Mouse (Mus musculus) limb, embryonic 14.5 days (tissue): Measurements from ENCODE around the gene Ccr5. TPM values are rescaled to one million over a fixed set of nuclear protein-coding genes. Genes with fewer than 3 reads are reported as not detected.
"Not testable (repeated sequence)": the region's sequence is repeated elsewhere in the genome, so short reads cannot be mapped to it uniquely, and the experiment has no call there.

Source experiments
- ATAC-seq: fragments of 200-750 bp; cut with Nextera tagmentation; 2 replicates; pipeline ENCODE4 v1.8.0; 2017; ENCODE audit warnings: low read depth, moderate number of reproducible peaks, moderate TSS enrichment; ENCODE audit not compliant: low FRiP score
- DNase-seq: peaks from one replicate; pipeline ENCODE4 v3.0.0-alpha.2; 2015; ENCODE audit warnings: low spot score
- H3K27ac ChIP-seq: fragments of 300-500 bp; sonication (generic); replicated peaks from 2 replicates; pipeline ENCODE4 v1.5.1; 2014; ENCODE audit warnings: low read depth, mild to moderate bottlenecking, low read length, moderate library complexity, mixed read lengths
- H3K27me3 ChIP-seq: fragments of 300-500 bp; sonication (generic); 2 replicates; pipeline ENCODE4 v1.6.1; 2014; ENCODE audit warnings: low read length, mixed read lengths; ENCODE audit not compliant: control insufficient read depth, insufficient read depth
- H3K36me3 ChIP-seq: fragments of 300-500 bp; sonication (generic); 2 replicates; pipeline ENCODE4 v1.6.1; 2014; ENCODE audit warnings: mild to moderate bottlenecking, low read length, moderate library complexity, mixed read lengths; ENCODE audit not compliant: control insufficient read depth, insufficient read depth
- H3K4me1 ChIP-seq: fragments of 300-500 bp; sonication (generic); 2 replicates; pipeline ENCODE4 v1.6.1; 2014; ENCODE audit warnings: antibody characterized with exemption, low read length, mixed read lengths; ENCODE audit not compliant: control insufficient read depth, insufficient read depth
- H3K4me2 ChIP-seq: fragments of 300-500 bp; sonication (generic); replicated peaks from 2 replicates; pipeline ENCODE4 v1.6.1; 2014; ENCODE audit warnings: low read depth, mild to moderate bottlenecking, low read length, moderate library complexity; ENCODE audit not compliant: severe bottlenecking
- H3K4me3 ChIP-seq: fragments of 300-500 bp; sonication (generic); replicated peaks from 2 replicates; pipeline ENCODE4 v1.5.1; 2014; ENCODE audit warnings: low read length
- H3K9ac ChIP-seq: fragments of 300-500 bp; sonication (generic); 2 replicates; pipeline ENCODE4 v1.6.1; 2014; ENCODE audit warnings: mild to moderate bottlenecking, low read depth, low read length, moderate library complexity; ENCODE audit not compliant: severe bottlenecking
- H3K9me3 ChIP-seq: fragments of 300-500 bp; sonication (generic); 2 replicates; pipeline ENCODE4 v1.6.1; 2016; ENCODE audit warnings: low read length; ENCODE audit not compliant: control insufficient read depth
- POLR2A ChIP-seq: fragments of 200-500 bp; IDR thresholded peaks from 2 replicates; pipeline ENCODE4 v1.8.0; 2012; ENCODE audit warnings: inconsistent platforms, mild to moderate bottlenecking, moderate library complexity, borderline replicate concordance; ENCODE audit not compliant: insufficient read depth, insufficient read length; ENCODE audit errors: extremely low read depth
- WGBS: fragments of 180-500 bp; shearing (Covaris S2); extraction: QIAGEN DNeasy Blood & Tissue Kit; methylation state at CpG from one replicate; pipeline ENCODE4 v1.1.7; 2014; 5-methylcytosine and 5-hydroxymethylcytosine counted together
- polyA plus RNA-seq, 2 experiments: library from polyadenylated mRNA; depleted of rRNA in 1 of 2; stranded (reverse) in 1 of 2; unstranded in 1 of 2; fragments of >200 nt; fragmentation: Nextera tagmentation in 1 of 2; extraction: Ambion mirVana in 1 of 2; gene quantifications; 2 replicates each; pipeline versions ENCODE4 v1.2.1 to v1.2.3; 2012 to 2014

Gene Ccr5
- polyA plus RNA-seq (2012; rRNA removed) (1.4 and 1.5 TPM in 2 replicates), polyA plus RNA-seq (2014; fragmentation: Nextera tagmentation; extraction: Ambion mirVana) (1.0 and 1.3 TPM in 2 replicates)

DNA sequence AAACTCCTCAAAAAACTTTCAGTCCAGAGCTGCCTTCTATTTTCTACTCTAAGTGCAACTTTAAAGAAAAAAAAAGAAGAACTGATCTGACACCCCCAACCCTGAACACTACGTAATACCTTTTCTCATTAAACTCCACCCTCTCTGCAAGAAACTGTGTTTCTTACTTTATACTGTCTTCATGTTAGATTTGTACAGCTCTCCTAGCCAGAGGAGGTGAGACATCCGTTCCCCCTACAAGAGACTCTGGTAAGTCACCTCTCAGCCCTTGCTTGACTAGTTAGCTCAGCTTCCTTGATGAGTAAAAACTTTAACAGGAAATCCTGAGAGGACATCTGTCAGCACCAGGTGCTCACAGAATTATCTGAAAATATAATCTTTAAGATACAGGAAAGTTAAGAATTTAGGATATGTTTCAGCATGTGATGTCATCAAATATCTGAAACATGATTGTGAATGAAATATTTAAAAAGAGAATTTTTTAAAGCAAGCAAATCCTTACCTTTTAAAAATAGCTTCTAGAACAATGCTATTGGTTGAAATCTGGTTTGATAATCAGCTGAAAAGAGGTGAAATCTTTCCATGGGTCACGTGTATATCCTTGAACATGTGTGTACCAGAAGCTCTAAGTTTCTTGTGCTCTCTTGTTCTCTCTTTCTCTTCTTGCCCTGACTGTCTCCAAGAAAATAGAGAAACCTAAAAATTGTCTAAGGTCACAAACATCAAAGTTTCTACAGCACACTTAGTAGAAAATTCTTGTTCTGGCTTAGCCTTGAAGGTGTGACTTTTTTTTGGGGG is at the start of gene Ccr5:
TSS of gene Ccr5 (plus strand) at position 157 of the 798 bp plus-strand sequence.
- Histone ChIP-seq H3K4me3 (no peak within 1 kb of the TSS), H3K36me3 (no peaks in the 10 kb centered on the region), H3K27ac (no peak within 1 kb of the TSS), H3K4me1 (no peaks in the 10 kb centered on the region), H3K9me3 (no peaks in the 10 kb centered on the region), H3K27me3 (no peaks in the 10 kb centered on the region), H3K9ac (no peak within 1 kb of the TSS), H3K4me2 (no peak within 1 kb of the TSS)
- no peak for ATAC-seq
- no peak for DNase-seq
- no peak for TF ChIP-seq POLR2A
- 74% methylated on average over 3 of the region's 3 CpGs for WGBS

- Histone ChIP-seq H3K4me2 (no peak overlapping the region), H3K9me3 (no peaks in the 10 kb centered on the region), H3K36me3 (no peaks in the 10 kb centered on the region), H3K4me3 (no peak overlapping the region), H3K4me1 (no peaks in the 10 kb centered on the region), H3K9ac (no peak overlapping the region), H3K27me3 (no peaks in the 10 kb centered on the region), H3K27ac (no peak overlapping the region)
- TF ChIP-seq POLR2A, result no peak
- DNase-seq (no peak), ATAC-seq (no peak)
- 64% methylated on average over 4 of the region's 4 CpGs for WGBS
Measured at GRCm38 (mm10) chr9:124079803-124080202, 41.5 kb upstream of the Ccr5 start.

DNA sequence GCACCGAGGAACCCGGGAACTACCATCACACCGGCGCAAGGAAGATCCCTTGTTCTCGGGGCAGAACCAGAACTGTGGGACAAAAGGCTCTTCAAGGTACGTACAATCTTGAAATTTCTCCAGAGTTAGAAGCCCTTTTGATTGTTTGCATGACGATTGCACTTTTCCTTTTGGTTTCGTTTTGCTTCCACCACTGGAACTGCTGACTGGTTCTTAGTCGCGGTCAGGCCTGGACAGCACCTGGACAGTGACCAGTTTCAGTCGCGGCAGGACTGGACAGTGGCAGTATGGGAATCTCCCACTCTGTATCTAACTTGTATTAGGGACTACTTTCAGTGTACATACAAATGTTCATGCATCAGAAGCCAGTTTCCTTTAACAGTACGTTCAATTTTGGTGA is 40.9 kb upstream of the Ccr5 start:
- H3K36me3 ChIP-seq, H3K4me2 ChIP-seq, H3K27ac ChIP-seq, H3K27me3 ChIP-seq, H3K9me3 ChIP-seq, ATAC-seq, H3K4me3 ChIP-seq, H3K9ac ChIP-seq, DNase-seq, H3K4me1 ChIP-seq: not testable (repeated sequence)
- 91% methylated on average over 12 of the region's 13 CpGs for WGBS

- Histone ChIP-seq H3K4me3 (no peak overlapping the region), H3K27ac (no peak overlapping the region), H3K9me3 (no peaks in the 10 kb centered on the region), H3K4me2 (no peak overlapping the region), H3K36me3 (no peaks in the 10 kb centered on the region), H3K27me3 (no peaks in the 10 kb centered on the region), H3K9ac (no peak overlapping the region), H3K4me1 (no peaks in the 10 kb centered on the region)
- 71% methylated on average over 1 of the region's 1 CpGs for WGBS
- TF ChIP-seq POLR2A, result no peak
- no peak for DNase-seq
- ATAC-seq, result no peak
Measured at GRCm38 (mm10) chr9:124090441-124090840, 30.9 kb upstream of the Ccr5 start.

DNA sequence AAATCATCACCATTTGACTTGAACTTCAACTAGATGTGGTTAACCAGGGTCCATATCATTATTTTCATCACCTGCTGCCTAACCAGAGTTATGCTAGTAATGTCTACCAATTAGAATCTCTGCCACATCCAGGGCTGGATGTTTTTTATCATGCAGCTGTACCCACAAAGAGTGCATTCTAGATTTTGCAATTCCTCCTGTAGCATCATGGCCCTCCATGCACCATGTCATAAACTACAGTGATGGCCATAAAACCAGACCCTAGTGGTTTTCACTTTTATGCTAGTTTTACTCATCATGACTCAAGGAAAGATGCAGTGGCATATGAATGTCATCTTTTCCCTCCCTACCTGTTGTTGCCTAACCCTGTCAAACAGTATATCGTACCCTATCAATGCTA is 22.2 kb upstream of the Ccr5 start:
- DNase-seq (no peak), ATAC-seq (no peak)
- no peak overlapping the region for H3K4me2 ChIP-seq
- H3K4me3 ChIP-seq, result no peak overlapping the region
- no peak overlapping the region for H3K9ac ChIP-seq
- no peaks in the 10 kb centered on the region for H3K27me3 ChIP-seq
- WGBS, result 89% methylated on average over 1 of the region's 1 CpGs
- no peak overlapping the region for H3K27ac ChIP-seq
- H3K36me3 ChIP-seq, result no peaks in the 10 kb centered on the region
- no peaks in the 10 kb centered on the region for H3K4me1 ChIP-seq
- TF ChIP-seq POLR2A, result no peak
- H3K9me3 ChIP-seq, result no peaks in the 10 kb centered on the region
